Mouse (Mus musculus) right cerebral cortex, postnatal 36 days (tissue): ENCODE measurements at regions not wholly inside any gene's neighbourhood (a gene's known extent, or its start where the extent isn't known, plus 50 kb on each side); places are given as distances from the start of the nearest gene placed in this dataset.
"Not testable (repeated sequence)": the region's sequence is repeated elsewhere in the genome, so short reads cannot be mapped to it uniquely, and the experiment has no call there.

Experiments used
- DNase-seq, 2 experiments: peaks; one replicate each; pipeline ENCODE4 v3.0.0; 2022; ENCODE audit warnings: low spot score in 2 of 2, mixed read lengths in 1 of 2

DNA sequence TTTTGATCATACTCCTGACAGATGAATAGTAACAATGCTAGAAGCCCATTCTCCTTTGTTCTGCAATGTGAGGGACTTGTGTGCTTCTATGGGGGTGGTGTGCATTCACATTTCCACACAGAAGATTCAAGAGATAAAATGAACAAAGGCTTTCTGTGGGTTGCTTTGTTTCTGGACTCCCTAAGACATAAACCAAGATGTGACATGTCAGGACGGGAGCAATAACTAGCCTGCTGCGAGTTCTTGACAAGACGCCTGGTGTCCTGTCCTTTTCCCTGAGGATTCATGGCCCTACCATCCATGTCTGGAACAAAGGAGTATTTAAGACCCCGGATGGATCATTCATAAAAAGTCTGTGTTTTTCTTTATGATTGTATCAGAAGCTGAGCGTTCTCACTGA, 874.7 kb downstream of the Robo1 start:
- DNase-seq, result no peak

GRCm38 (mm10) chr16:73182258-73182657, 874.2 kb downstream of the Robo1 start:
- no peak for DNase-seq

DNA sequence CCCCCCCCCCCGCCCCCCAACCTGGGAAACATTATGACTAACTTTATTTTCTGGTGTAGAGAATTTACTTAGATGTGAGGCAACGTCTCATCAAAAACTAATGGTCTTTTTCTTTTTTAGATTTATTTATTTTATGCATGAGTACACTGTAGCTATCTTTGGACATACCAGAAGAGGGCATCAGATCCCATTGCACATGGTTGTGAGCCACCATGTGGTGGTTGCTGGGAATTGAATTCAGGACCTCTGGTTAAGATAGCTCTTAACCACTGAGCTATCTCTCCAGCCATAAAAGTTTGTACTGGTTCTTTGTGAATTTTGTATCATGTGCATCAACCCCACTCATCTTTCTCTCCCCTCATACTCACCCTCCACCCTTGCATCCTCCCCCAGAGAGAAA, 847.3 kb downstream of the Robo1 start:
- no peak for DNase-seq

- not testable (repeated sequence) for DNase-seq
Measured at GRCm38 (mm10) chr16:73127927-73128326, 819.8 kb downstream of the Robo1 start.

GRCm38 (mm10) chr16:73120568-73120967, 812.5 kb downstream of the Robo1 start:
- DNase-seq, result no peak

DNA sequence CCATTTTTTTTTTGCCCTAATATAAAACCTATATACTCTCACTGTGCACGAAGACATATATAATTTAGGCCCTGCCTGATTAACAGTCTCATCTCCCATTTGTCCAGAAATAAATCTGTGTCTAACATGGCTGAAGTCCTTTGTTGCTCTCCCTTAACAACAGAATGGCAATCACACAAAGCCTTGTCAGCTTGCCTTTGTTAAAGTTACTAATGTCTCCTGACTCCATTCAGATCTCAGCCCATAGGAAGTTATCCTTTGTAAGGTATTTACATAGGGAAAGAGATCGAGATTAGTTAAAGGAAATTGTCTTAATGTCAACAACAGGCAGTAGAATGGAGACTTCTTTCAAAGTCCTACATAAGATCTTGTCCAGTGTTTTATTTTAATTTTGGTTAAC, 809.2 kb downstream of the Robo1 start:
- no peak for DNase-seq

DNA sequence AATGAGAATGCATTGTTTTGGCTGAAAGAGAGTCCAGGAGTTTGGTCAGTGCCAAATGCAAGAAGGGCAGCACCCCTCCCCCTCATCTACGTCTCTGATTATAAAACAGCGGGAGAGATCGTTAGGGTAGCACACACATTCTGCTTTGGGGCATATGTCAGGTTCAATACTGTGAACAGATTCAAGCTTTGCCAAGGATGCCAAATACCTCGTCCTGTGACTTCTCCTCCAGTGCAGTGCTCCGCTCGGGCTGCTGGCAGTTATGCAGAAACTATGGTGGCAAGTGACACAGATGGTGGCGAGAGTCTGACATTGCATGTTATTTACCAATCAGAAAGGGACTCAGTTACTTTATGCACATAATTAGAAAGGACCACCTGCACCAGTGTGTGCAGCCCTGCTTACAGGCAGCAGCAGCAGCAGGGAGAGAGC, 799.9 kb downstream of the Robo1 start:
- no peak for DNase-seq

DNA sequence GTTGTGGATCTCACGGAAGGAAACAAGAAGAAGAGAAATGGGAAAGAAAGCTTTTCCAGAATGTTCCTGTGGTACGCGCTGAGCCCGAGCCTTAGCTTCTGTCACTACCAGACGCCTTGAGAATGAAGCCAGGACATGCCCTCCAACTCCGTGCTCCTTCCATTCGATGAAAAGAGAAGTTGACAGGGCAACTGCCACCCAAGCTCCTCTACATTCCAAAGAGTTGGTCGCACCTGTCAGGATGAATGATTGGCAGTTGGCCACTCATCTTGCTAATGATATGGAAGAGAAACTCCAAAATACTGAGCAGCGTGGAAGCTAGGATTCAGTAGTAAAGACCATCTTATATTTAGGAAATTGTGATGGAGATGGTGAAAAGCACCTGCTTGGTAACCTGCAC, 799.5 kb downstream of the Robo1 start:
- no peak for DNase-seq

DNA sequence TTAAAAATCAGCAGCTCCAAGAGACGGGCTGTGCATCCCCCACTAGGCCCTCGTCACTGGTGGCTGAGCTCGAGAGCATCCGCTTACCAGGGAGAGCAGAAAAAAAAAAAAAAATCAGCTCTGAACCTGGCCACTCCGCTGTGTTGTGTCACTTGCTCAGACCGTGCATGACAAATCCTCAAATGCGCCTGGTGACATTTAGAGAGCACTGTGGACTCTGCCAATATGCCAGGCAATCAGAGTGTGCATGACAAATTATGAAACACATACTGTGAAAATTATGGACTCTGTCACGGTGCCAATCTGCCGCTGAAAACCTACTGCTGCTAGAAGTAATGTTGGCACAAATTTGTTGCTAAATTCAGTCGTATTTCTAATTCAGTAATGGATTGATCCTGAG, 797.4 kb downstream of the Robo1 start:
- DNase-seq, result peak; percentile 23 to 49

- no peak for DNase-seq
Measured at GRCm38 (mm10) chr16:73100273-73100672, 792.2 kb downstream of the Robo1 start.

GRCm38 (mm10) chr16:73098760-73099159, 790.7 kb downstream of the Robo1 start:
- DNase-seq, result no peak

- DNase-seq, result no peak
Measured at GRCm38 (mm10) chr16:73097176-73097575, 789.1 kb downstream of the Robo1 start.

DNA sequence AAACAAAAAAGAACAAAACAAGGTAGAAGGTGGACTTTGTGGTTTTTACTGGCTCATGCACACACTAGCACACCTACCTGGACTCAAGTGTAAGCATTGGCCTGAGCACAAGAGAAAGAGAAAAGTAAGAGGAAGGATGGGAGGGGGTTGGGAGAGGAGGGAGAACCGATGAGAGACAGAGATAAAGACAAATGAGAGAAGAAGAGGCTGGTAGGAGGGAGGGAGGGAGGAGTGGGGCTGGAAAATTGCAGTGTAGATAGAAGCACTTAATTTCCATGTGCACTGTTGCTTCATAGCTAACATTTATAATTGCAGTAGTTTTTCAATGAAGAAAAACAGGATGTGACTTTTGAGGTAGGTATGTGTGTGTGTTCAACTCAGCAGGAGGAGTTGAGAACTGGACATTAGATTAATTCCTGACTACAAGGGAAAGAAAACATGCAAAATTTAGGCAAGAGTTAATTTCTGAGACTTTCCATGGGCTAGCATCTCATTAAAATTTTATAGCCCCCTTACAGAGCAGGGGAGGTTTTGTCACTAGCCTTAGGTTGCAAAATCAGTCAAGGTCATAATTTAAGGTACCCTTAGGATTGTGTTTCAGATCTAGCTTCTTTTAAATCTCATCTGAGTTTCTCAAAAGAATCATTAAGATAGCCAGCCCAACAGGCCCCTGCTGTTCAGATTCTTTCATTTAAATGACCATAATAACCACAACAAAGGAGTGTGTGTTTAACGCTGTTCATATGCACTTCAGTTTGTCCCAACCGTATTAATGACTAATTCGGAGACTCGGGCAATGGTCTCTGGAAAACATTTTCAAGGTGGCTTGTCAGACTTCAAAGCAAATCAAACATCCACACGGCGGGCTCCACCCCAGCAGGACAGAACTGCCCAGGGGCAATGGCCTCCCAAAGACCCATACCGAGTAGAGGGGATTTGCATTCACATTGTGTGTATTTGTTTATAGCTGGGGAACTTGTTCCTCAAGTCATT, 788.3 kb downstream of the Robo1 start:
- DNase-seq, result no peak
